Mouse (Mus musculus): ENCODE results near the gene Tmem104. TPM values are rescaled to one million over a fixed set of nuclear protein-coding genes. Genes with fewer than 3 reads are reported as not detected.

The Tmem104 gene
- polyA plus RNA-seq, 1 experiment from 2014 or later: 10.3 TPM

GRCm38 (mm10) chr11:115226811-115227491 is 39.7 kb downstream of the Tmem104 start:
- Histone ChIP-seq H3K4me3 (replicated peaks) (no peak overlapping the region), H3K9ac (replicated peaks) (peak overlapping the region; percentile 39; the same call in 1 of the 2 replicates), H3K4me2 (replicated peaks) (peak overlapping the region; percentile 26), H3K27me3 (no peaks in the 10 kb centered on the region), H3K36me3 (no peaks in the 10 kb centered on the region), H3K4me1 (replicated peaks) (peaks cover 79% of the 10 kb centered on the region), H3K9me3 (no peaks in the 10 kb centered on the region), H3K27ac (peak overlapping the region; percentile 71)
- peak; percentile 74 for ATAC-seq
- WGBS: 19% methylated on average over 14 of the region's 14 CpGs

GRCm38 (mm10) chr11:115227640-115228039 is 40.4 kb downstream of the Tmem104 start:
- Histone ChIP-seq H3K4me2 (replicated peaks) (no peak overlapping the region), H3K36me3 (no peaks in the 10 kb centered on the region), H3K27ac (peak overlapping the region; percentile 71), H3K4me3 (replicated peaks) (no peak overlapping the region), H3K27me3 (no peaks in the 10 kb centered on the region), H3K4me1 (replicated peaks) (peaks cover 79% of the 10 kb centered on the region), H3K9ac (replicated peaks) (no peak overlapping the region; the same call in 1 of the 2 replicates), H3K9me3 (no peaks in the 10 kb centered on the region)
- ATAC-seq: peak; percentile 13; the same call in 1 of the 2 replicates
- WGBS: 17% methylated on average over 12 of the region's 12 CpGs

GRCm38 (mm10) chr11:115228430-115228829 is 41.1 kb downstream of the Tmem104 start:
- WGBS: 62% methylated on average over 7 of the region's 7 CpGs

GRCm38 (mm10) chr11:115229021-115229930 is 42.0 kb downstream of the Tmem104 start:
- Histone ChIP-seq H3K4me2 (replicated peaks) (no peak overlapping the region), H3K9ac (replicated peaks) (no peak overlapping the region), H3K36me3 (no peaks in the 10 kb centered on the region), H3K27ac (no peak overlapping the region), H3K27me3 (no peaks in the 10 kb centered on the region), H3K9me3 (no peaks in the 10 kb centered on the region), H3K4me3 (replicated peaks) (no peak overlapping the region), H3K4me1 (replicated peaks) (peaks cover 90% of the 10 kb centered on the region)
- ATAC-seq: no peak
- WGBS: 50% methylated on average over 15 of the region's 15 CpGs

More at GRCm38 (mm10) chr11:115228430-115228829, 41.1 kb downstream of the Tmem104 start:
- H3K9ac ChIP-seq (replicated peaks): no peak overlapping the region
- H3K27me3 ChIP-seq: no peaks in the 10 kb centered on the region
- H3K27ac ChIP-seq: no peak overlapping the region
- peaks cover 85% of the 10 kb centered on the region for H3K4me1 ChIP-seq (replicated peaks)
- no peaks in the 10 kb centered on the region for H3K36me3 ChIP-seq
- no peak for ATAC-seq
- H3K4me2 ChIP-seq (replicated peaks): no peak overlapping the region
- no peaks in the 10 kb centered on the region for H3K9me3 ChIP-seq
- H3K4me3 ChIP-seq (replicated peaks): no peak overlapping the region

GRCm38 (mm10) chr11:115231168-115231915 is 44.1 kb downstream of the Tmem104 start:
- no peak for ATAC-seq
- H3K4me1 ChIP-seq (replicated peaks): peaks cover 85% of the 10 kb centered on the region
- H3K27me3 ChIP-seq: no peaks in the 10 kb centered on the region
- H3K9me3 ChIP-seq: no peaks in the 10 kb centered on the region
- no peak overlapping the region for H3K4me2 ChIP-seq (replicated peaks)
- peak overlapping the region; percentile 26; the same call in 1 of the 2 replicates for H3K27ac ChIP-seq
- H3K4me3 ChIP-seq (replicated peaks): no peak overlapping the region
- no peaks in the 10 kb centered on the region for H3K36me3 ChIP-seq
- 53% methylated on average over 14 of the region's 14 CpGs for WGBS
- no peak overlapping the region for H3K9ac ChIP-seq (replicated peaks)

- Histone ChIP-seq H3K27ac (peak overlapping the region; percentile 26; the same call in 1 of the 2 replicates), H3K4me2 (replicated peaks) (no peak overlapping the region), H3K36me3 (no peaks in the 10 kb centered on the region), H3K9ac (replicated peaks) (no peak overlapping the region), H3K4me1 (replicated peaks) (peaks cover 83% of the 10 kb centered on the region), H3K9me3 (no peaks in the 10 kb centered on the region), H3K4me3 (replicated peaks) (no peak overlapping the region), H3K27me3 (no peaks in the 10 kb centered on the region)
- 32% methylated on average over 9 of the region's 9 CpGs for WGBS
- no peak for ATAC-seq
Measured at GRCm38 (mm10) chr11:115231924-115232323, 44.6 kb downstream of the Tmem104 start.

- no peak for ATAC-seq
- Histone ChIP-seq H3K4me1 (replicated peaks) (peaks cover 73% of the 10 kb centered on the region), H3K27me3 (no peaks in the 10 kb centered on the region), H3K9me3 (no peaks in the 10 kb centered on the region), H3K36me3 (no peaks in the 10 kb centered on the region), H3K9ac (replicated peaks) (no peak overlapping the region), H3K4me3 (replicated peaks) (no peak overlapping the region), H3K27ac (no peak overlapping the region; the same call in 1 of the 2 replicates), H3K4me2 (replicated peaks) (no peak overlapping the region)
- WGBS: 68% methylated on average over 5 of the region's 5 CpGs
Measured at GRCm38 (mm10) chr11:115232889-115233288, 45.6 kb downstream of the Tmem104 start.

- WGBS: 24% methylated on average over 20 of the region's 20 CpGs
- Histone ChIP-seq H3K27me3 (no peaks in the 10 kb centered on the region), H3K9me3 (no peaks in the 10 kb centered on the region), H3K4me2 (replicated peaks) (no peak overlapping the region), H3K27ac (peak overlapping the region; percentile 45; the same call in 1 of the 2 replicates), H3K4me3 (replicated peaks) (no peak overlapping the region), H3K9ac (replicated peaks) (no peak overlapping the region), H3K4me1 (replicated peaks) (peaks cover 70% of the 10 kb centered on the region), H3K36me3 (no peaks in the 10 kb centered on the region)
- peak; percentile 52 for ATAC-seq
Measured at GRCm38 (mm10) chr11:115233526-115234290, 46.4 kb downstream of the Tmem104 start.

GRCm38 (mm10) chr11:115234320-115235044 is 47.2 kb downstream of the Tmem104 start:
- no peak overlapping the region for H3K9ac ChIP-seq (replicated peaks)
- peaks cover 67% of the 10 kb centered on the region for H3K4me1 ChIP-seq (replicated peaks)
- no peak overlapping the region for H3K4me3 ChIP-seq (replicated peaks)
- no peak overlapping the region for H3K4me2 ChIP-seq (replicated peaks)
- WGBS: 70% methylated on average over 15 of the region's 15 CpGs
- no peaks in the 10 kb centered on the region for H3K36me3 ChIP-seq
- peak; percentile 25; the same call in 1 of the 2 replicates for ATAC-seq
- no peaks in the 10 kb centered on the region for H3K27me3 ChIP-seq
- no peaks in the 10 kb centered on the region for H3K9me3 ChIP-seq
- no peak overlapping the region; the same call in 1 of the 2 replicates for H3K27ac ChIP-seq

GRCm38 (mm10) chr11:115236570-115236969 is 49.3 kb downstream of the Tmem104 start:
- 67% methylated on average over 5 of the region's 5 CpGs for WGBS
- H3K4me2 ChIP-seq (replicated peaks): no peak overlapping the region
- H3K4me3 ChIP-seq (replicated peaks): no peak overlapping the region
- H3K9me3 ChIP-seq: no peaks in the 10 kb centered on the region
- H3K4me1 ChIP-seq (replicated peaks): peaks cover 57% of the 10 kb centered on the region
- ATAC-seq: no peak
- H3K9ac ChIP-seq (replicated peaks): no peak overlapping the region
- no peak overlapping the region for H3K27ac ChIP-seq
- no peaks in the 10 kb centered on the region for H3K27me3 ChIP-seq
- H3K36me3 ChIP-seq: no peaks in the 10 kb centered on the region
